In the genomic region with DNA sequence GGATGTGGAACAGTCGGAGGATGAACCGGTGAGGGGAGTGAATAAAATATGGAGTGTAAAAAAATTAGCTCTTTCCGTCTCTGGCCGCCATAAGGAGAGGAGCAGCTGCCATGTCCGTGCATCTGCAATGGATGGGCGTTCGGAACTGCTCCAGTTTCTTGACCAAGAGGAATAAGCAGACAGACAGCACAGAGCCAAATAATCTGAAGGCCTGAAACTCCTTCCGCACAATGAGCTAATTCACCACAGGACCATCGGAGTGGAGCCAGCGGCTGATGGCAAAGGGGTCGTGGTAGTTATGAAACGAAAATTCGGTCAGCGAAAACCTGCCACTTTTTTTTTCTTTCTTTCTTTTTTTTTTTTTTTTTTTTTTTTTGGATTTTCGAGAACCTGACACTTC, we compare ENCODE assay signal across 13 mouse cellular contexts.
A peak's percentile ranks its signal among the peaks of the same experiment; 100 is the strongest.
DNase-seq lines count a peak whose midpoint lies in the region.
"Had no signal": no experiment of that assay in that cellular context is flagged by ENCODE, and none has a peak within 500 bp of the region (broad histone marks: within the 10 kb centered on the region; RNA-seq: fewer than 3 reads in every experiment).

No protein-coding gene starts in this region.

- peak; percentile 58 to 70 for DNase-seq in cerebellum, postnatal 10 days
- DNase-seq in cerebellum, postnatal 25 days = no peak
- peak; percentile 44 to 46 for DNase-seq in cerebellum, postnatal 14 days
- no peak for DNase-seq in cerebellum, postnatal 4 days (ENCODE audit: low spot score in 2 of 2)
- DNase-seq: adrenal gland, adult 8-10 months; adrenal gland, postnatal 10 days; adrenal gland, postnatal 14 days; adrenal gland, postnatal 25 days; adrenal gland, postnatal 36 days; B cell, adult 2 months; cerebellum, adult 11 months; cerebellum, adult 11-12 months; cerebellum, adult 18-20 months had no signal

Comparison
In these comparisons a context has a peak if more than half of its experiments do, and no peak if none do; other contexts are left out.
1. DNase-seq: peak in cerebellum, postnatal 10 days (2 of 2) and cerebellum, postnatal 14 days (2 of 2); none in cerebellum, postnatal 25 days (0 of 2) and cerebellum, postnatal 4 days (0 of 2).